Mouse (Mus musculus) embryonic facial prominence, embryonic 11.5 days (tissue): ENCODE results near the gene Zdhhc20. TPM values are rescaled to one million over a fixed set of nuclear protein-coding genes. Genes with fewer than 3 reads are reported as not detected.
"Not testable (repeated sequence)": the region's sequence is repeated elsewhere in the genome, so short reads cannot be mapped to it uniquely, and the experiment has no call there.

ENCODE experiments used
- ATAC-seq: fragments of 200-750 bp; cut with Nextera tagmentation; replicated peaks from 2 replicates; pipeline ENCODE4 v1.8.0; 2017; ENCODE audit warnings: low read depth; ENCODE audit not compliant: insufficient number of reproducible peaks, low FRiP score, low TSS enrichment
- DNase-seq: peaks from one replicate; pipeline ENCODE4 v3.0.0-alpha.2; 2015; ENCODE audit warnings: low spot score
- H3K27ac ChIP-seq: fragments of 300-500 bp; sonication (generic); replicated peaks from 2 replicates; pipeline ENCODE4 v1.5.1; 2014; ENCODE audit warnings: mild to moderate bottlenecking, low read depth, low read length, control low read depth
- H3K27me3 ChIP-seq: fragments of 300-500 bp; sonication (generic); 2 replicates; pipeline ENCODE4 v1.6.1; 2014; ENCODE audit warnings: mild to moderate bottlenecking, low read length, moderate library complexity, mixed read lengths; ENCODE audit not compliant: control insufficient read depth, insufficient read depth
- H3K36me3 ChIP-seq: fragments of 300-500 bp; sonication (generic); replicated peaks from 2 replicates; pipeline ENCODE4 v1.6.1; 2014; ENCODE audit warnings: low read depth, mild to moderate bottlenecking, low read length, moderate library complexity, mixed read lengths; ENCODE audit not compliant: control insufficient read depth, insufficient read depth
- H3K4me1 ChIP-seq: fragments of 300-500 bp; sonication (generic); 2 replicates; pipeline ENCODE4 v1.6.1; 2014; ENCODE audit warnings: low read length, mixed read lengths; ENCODE audit not compliant: control insufficient read depth, insufficient read depth
- H3K4me2 ChIP-seq: fragments of 300-500 bp; sonication (generic); 2 replicates; pipeline ENCODE4 v1.6.1; 2014; ENCODE audit warnings: low read depth, mild to moderate bottlenecking, control low read depth, low read length, moderate library complexity
- H3K4me3 ChIP-seq: fragments of 300-500 bp; sonication (generic); 2 replicates; pipeline ENCODE4 v1.5.1; 2014; ENCODE audit warnings: low read depth, low read length, control low read depth
- H3K9ac ChIP-seq: fragments of 300-500 bp; sonication (generic); replicated peaks from 2 replicates; pipeline ENCODE4 v1.6.1; 2014; ENCODE audit warnings: mild to moderate bottlenecking, control low read depth, low read length
- H3K9me3 ChIP-seq: fragments of 300-500 bp; sonication (generic); replicated peaks from 2 replicates; pipeline ENCODE4 v1.6.1; 2016; ENCODE audit warnings: mild to moderate bottlenecking, low read length, inconsistent platforms, mixed read lengths; ENCODE audit not compliant: control insufficient read depth
- WGBS: fragments of 180-500 bp; shearing (Covaris S2); extraction: QIAGEN DNeasy Blood & Tissue Kit; methylation state at CpG from one replicate; pipeline ENCODE4 v1.1.7; 2014; 5-methylcytosine and 5-hydroxymethylcytosine counted together
- polyA plus RNA-seq: library from polyadenylated mRNA; unstranded; fragments of >200 nt; fragmentation: Nextera tagmentation; extraction: Ambion mirVana; gene quantifications from 2 replicates; pipeline ENCODE4 v1.2.1, GENCODE M21; 2014

Zdhhc20 gene
- polyA plus RNA-seq, 1 experiment from 2014 or later: 56.9 TPM

DNA sequence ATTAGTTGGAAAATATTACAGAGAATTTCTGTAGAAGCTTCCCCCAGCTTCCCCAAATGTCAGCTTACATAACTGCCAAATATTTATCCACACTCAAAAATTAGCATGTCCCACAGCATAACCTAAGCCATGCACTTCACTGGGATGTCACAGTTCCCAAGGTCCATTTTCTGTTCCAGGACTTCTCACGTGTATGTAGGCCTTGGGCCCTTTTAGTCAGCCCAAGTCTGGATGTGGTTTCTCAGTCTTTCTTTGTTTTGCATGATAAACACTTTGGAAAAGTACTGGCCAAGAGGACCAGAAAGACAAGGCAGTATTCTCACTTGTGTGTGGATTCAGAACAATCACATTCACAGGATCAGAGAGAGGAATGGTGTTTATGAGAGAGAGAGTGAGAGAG, 11.9 kb upstream of the Zdhhc20 start:
- Histone ChIP-seq H3K36me3 (no peaks in the 10 kb centered on the region), H3K27ac (no peak overlapping the region), H3K9me3 (no peaks in the 10 kb centered on the region), H3K27me3 (no peaks in the 10 kb centered on the region), H3K4me3 (no peak overlapping the region), H3K9ac (no peak overlapping the region), H3K4me1 (no peaks in the 10 kb centered on the region), H3K4me2 (no peak overlapping the region)
- WGBS: 70% methylated on average over 1 of the region's 1 CpGs
- DNase-seq (no peak), ATAC-seq (no peak)

DNA sequence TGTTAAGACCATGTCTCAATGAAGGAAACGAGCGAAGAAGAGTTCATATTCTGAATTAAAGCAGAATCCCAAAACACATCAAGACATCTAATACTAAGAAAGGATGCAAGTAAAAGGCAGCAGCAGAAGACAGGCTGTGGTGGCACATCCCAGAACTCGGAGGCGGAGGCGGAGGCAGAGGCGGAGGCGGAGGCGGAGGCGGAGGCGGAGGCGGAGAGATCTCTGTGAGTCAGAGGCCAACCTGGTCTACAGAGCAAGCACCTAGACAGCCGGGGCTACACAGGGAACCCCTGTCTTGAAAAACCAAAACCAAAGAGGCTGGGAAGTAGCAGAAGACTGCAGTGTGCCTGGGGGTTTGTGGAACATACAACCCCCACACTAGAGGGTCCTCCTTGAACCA, 6.8 kb upstream of the Zdhhc20 start:
- DNase-seq: no peak
- H3K36me3 ChIP-seq: no peaks in the 10 kb centered on the region
- no peaks in the 10 kb centered on the region for H3K4me1 ChIP-seq
- H3K27me3 ChIP-seq: no peaks in the 10 kb centered on the region
- H3K4me2 ChIP-seq: no peak overlapping the region
- no peak for ATAC-seq
- no peaks in the 10 kb centered on the region for H3K9me3 ChIP-seq
- no peak overlapping the region for H3K9ac ChIP-seq
- H3K27ac ChIP-seq: no peak overlapping the region
- no peak overlapping the region for H3K4me3 ChIP-seq
- 89% methylated on average over 12 of the region's 12 CpGs for WGBS

DNA sequence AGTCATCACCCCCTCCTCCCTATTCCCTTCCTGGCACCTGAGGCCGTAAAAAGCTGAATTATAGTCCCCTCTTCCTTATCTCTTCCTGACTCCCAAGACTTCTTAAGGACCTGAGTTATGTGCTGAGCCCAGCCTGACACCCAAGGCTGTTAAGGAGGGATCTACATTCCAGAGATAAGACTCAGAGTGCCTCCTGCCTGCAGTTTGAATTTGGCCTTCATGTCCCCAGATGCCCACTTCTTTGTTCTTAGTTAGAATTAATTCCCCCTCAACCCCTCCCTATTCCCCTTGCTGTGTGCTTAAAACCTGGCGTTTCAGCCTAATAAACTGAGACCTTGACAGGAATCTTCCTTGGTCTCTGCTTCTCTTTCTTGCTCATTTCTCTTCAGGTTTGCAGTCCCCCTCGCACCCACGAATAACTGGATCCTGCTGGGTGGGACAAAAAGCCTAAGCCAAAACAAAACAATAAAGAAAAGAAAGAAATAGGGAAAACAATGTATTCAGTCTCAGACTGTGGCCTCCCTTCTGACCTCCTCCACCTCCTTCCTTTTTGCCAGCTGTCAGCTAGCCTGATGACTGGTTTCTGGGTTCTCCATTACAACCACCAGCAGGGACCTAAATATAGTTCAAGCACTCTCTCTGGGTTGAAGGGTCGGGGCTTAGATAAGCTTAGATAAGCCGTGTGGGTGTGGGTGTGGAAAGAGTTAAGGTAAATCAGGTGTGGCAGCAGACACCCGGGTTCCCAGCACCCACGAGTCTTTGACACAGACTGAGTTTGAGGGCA, 6.2 kb upstream of the Zdhhc20 start:
- not testable (repeated sequence) for H3K9ac ChIP-seq, DNase-seq, H3K4me3 ChIP-seq, H3K27ac ChIP-seq, H3K27me3 ChIP-seq, H3K9me3 ChIP-seq, H3K36me3 ChIP-seq, ATAC-seq, H3K4me1 ChIP-seq, H3K4me2 ChIP-seq
- 75% methylated on average over 8 of the region's 8 CpGs for WGBS

DNA sequence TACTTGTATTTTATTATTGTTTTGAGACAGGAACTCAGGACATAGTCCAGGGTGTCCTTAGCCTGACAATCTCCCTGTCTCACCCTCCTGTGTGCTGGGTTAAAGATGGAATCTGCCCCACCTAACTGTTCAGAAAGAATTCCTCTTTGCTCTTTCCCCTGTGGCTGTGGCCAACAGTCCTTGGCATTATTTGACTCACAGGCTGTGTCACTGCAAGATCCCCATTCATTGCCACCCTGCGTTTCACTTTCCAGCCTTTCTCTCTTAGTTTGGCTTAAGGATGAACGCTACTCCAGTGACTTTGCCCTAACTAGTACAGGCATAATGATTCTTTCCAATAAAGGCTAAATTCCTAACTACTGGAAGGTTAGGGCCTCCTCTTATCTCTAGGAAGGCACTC, 4.3 kb upstream of the Zdhhc20 start:
- ATAC-seq (no peak), DNase-seq (no peak)
- Histone ChIP-seq H3K27ac (no peak overlapping the region), H3K4me3 (no peak overlapping the region), H3K9ac (no peak overlapping the region), H3K36me3 (no peaks in the 10 kb centered on the region), H3K4me2 (no peak overlapping the region), H3K27me3 (no peaks in the 10 kb centered on the region), H3K4me1 (no peaks in the 10 kb centered on the region), H3K9me3 (no peaks in the 10 kb centered on the region)
- 95% methylated on average over 2 of the region's 2 CpGs for WGBS

DNA sequence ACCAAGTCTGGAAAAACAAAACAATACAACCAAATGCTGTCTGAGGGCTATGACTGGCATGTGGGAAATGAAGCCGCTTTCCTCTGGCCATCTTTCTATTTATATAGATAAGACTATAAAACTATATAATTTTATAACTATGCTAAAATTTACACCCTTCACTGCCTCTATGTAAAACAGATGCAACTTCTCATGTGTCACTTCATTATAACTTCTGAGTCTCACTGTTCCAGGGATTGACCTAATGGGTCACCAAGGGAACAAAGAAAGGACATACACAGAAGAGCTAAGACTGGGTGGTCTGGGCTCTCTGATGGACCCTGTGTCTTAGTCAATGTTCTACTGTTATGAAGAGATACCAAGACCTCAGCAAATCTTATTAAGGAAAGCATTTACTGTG, 2.9 kb upstream of the Zdhhc20 start:
- H3K9me3 ChIP-seq: no peaks in the 10 kb centered on the region
- no peak overlapping the region for H3K9ac ChIP-seq
- H3K4me1 ChIP-seq: no peaks in the 10 kb centered on the region
- no peak overlapping the region for H3K27ac ChIP-seq
- no peaks in the 10 kb centered on the region for H3K36me3 ChIP-seq
- ATAC-seq (no peak), DNase-seq (no peak)
- no peak overlapping the region for H3K4me3 ChIP-seq
- no peaks in the 10 kb centered on the region for H3K27me3 ChIP-seq
- H3K4me2 ChIP-seq: no peak overlapping the region
- 94% methylated on average over 1 of the region's 1 CpGs for WGBS

DNA sequence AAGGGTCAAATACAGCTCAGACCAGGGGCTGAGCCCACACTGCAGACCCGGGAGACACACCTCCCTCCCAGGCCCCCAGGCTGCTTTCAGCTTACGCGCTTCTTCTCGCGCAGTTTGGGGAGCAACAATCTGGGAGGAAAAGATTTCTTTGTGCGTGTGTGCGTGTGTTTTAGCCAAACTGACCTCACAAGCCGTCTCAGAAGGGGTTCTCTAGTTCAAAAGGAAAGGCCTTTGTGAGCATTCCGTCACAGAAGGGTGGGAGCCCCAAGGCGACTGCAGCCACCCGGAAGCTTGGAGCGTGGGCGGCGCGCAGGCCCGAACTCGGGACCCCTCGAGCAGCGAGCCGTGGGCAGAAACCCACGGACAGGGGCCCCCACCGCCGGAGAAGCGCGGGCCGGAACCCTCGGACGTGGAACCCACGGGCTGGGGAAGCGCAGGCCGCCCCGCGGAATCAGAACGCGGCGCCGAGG, 500 bp downstream of the Zdhhc20 start:
- Histone ChIP-seq H3K9me3 (no peaks in the 10 kb centered on the region), H3K4me2 (peak overlapping the region; percentile 57), H3K4me3 (peak overlapping the region; percentile 82), H3K36me3 (no peaks in the 10 kb centered on the region), H3K4me1 (no peaks in the 10 kb centered on the region), H3K9ac (peak overlapping the region; percentile 80), H3K27me3 (no peaks in the 10 kb centered on the region), H3K27ac (0 out of 2 replicates have a peak overlapping the region, but pooled peaks have one; percentile 31)
- 0 out of 2 replicates have a peak, but pooled peaks have one; percentile 1 for ATAC-seq
- under 1% methylated on average over 30 of the region's 37 CpGs for WGBS
- DNase-seq: peak; percentile 74

DNA sequence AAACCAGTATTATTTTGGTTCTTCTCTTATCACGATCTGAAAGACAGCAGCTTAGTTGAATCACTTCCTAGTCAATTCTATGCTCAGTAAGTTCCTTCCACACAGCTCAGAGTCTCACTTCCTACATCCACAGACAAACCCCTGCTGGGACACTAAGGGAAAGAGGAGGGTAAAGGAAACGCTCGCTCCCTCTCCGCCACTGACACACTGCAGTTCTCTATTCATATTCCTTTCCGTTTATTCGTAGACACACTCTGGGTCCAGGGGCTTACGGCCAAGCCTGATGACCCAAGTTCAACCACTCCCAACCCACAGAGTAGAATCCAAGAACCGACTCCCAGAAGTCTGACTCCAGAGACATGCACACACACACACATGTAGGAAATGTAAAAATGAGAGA, 2.9 kb downstream of the Zdhhc20 start:
- Histone ChIP-seq H3K9me3 (no peaks in the 10 kb centered on the region), H3K4me3 (no peak overlapping the region), H3K4me2 (no peak overlapping the region), H3K27me3 (no peaks in the 10 kb centered on the region), H3K27ac (no peak overlapping the region), H3K4me1 (no peaks in the 10 kb centered on the region), H3K36me3 (no peaks in the 10 kb centered on the region), H3K9ac (no peak overlapping the region)
- ATAC-seq (no peak), DNase-seq (no peak)
- 84% methylated on average over 8 of the region's 8 CpGs for WGBS

DNA sequence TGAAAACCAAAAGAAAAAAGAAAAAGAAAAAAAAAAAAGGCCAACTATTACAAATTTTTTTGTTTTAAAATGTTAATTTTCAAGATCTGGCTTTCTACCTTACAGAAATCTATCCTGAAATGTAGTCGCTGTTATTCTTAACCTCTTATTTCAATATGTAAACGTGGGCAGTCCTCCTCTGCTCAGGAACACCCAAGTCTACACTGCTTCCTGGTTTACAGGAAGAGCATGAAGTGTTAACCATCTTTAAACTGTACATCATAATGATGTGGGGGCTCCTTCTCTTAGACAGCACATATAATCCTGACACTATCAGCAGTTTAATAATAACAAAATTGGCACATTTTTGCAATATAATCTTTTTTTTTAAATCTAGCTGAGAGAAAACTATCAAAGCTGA, 4.0 kb downstream of the Zdhhc20 start:
- ATAC-seq (no peak), DNase-seq (no peak)
- Histone ChIP-seq H3K9me3 (no peaks in the 10 kb centered on the region), H3K4me1 (no peaks in the 10 kb centered on the region), H3K36me3 (no peaks in the 10 kb centered on the region), H3K27ac (no peak overlapping the region), H3K4me2 (no peak overlapping the region), H3K9ac (no peak overlapping the region), H3K4me3 (no peak overlapping the region), H3K27me3 (no peaks in the 10 kb centered on the region)
- WGBS: 88% methylated on average over 2 of the region's 2 CpGs
